Mouse (Mus musculus): ENCODE results near the gene Psd4. TPM values are rescaled to one million over a fixed set of nuclear protein-coding genes. Genes with fewer than 3 reads are reported as not detected.

Psd4 gene
- polyA plus RNA-seq, 1 experiment: not detected

DNA sequence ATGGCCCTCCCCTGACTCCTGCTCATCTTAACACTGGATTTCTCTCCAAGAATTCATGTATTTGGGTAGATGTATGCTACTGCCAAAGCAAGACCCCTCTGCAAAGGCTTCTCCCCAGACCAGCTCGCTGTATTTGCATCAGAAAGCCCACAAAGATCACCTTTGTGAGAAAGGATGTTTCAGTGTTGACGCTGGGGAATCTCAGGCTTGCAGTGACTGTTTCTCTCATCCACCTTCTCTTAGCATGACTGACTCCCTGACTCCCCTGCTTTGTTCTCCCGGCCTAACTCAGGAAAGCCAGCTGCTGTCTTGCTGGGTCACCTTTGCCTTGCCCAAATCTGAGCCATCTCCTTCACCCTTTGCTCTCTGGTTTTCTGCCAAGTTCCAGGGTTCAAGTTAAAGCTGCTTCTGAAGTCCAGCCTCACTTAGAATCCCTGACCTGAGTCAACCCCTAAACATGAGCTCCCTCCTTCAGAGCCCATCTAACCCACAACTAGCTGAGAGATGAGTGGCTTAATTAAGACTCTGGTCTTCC, 75.9 kb downstream of the Psd4 start:
- no peaks in the 10 kb centered on the region; the same call in 1 of the 2 replicates for H3K4me1 ChIP-seq (ENCODE audit: control insufficient read depth, insufficient read depth, low read length)
- 71% methylated on average over 3 of the region's 3 CpGs for WGBS
- H3K4me3 ChIP-seq (ENCODE audit: insufficient read depth, low read depth, low read length): no peak overlapping the region
- no peak overlapping the region for H3K27ac ChIP-seq (ENCODE audit: insufficient read depth, low read depth, low read length)
- TF ChIP-seq CTCF (IDR thresholded peaks at IDR 0.05; ENCODE audit: insufficient read depth, low read depth, low read length): no peak
- no peak for TF ChIP-seq POLR2A (IDR thresholded peaks at IDR 0.05; ENCODE audit: insufficient read depth, low read depth, low read length)

DNA sequence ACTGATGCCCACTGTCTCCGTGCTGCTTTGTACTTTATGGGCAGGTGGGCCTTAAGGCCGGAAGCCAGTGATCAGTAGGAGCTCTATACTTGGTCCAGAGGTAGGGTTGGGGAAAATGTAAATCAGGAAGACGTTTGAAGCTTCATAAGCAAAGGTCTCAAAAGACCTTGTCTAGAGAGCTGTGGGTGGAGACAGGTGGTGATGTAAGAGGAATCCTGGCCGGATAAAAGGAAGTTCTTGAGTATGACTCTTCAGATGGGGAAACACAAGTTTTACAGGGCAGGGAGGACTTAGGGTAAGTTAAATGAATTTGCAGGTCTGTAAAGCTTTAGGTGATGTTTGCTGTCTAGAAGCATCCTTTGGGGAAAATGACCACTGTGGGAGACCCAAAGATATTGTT, 81.7 kb downstream of the Psd4 start:
- H3K27ac ChIP-seq (ENCODE audit: insufficient read depth, low read depth, low read length): no peak overlapping the region
- no peak for TF ChIP-seq CTCF (IDR thresholded peaks at IDR 0.05; ENCODE audit: insufficient read depth, low read depth, low read length)
- TF ChIP-seq POLR2A (IDR thresholded peaks at IDR 0.05; ENCODE audit: insufficient read depth, low read depth, low read length): no peak
- no peak overlapping the region for H3K4me3 ChIP-seq (ENCODE audit: insufficient read depth, low read depth, low read length)
- 84% methylated on average over 4 of the region's 4 CpGs for WGBS
- H3K4me1 ChIP-seq (ENCODE audit: control insufficient read depth, insufficient read depth, low read length): no peaks in the 10 kb centered on the region

- no peak for TF ChIP-seq CTCF (IDR thresholded peaks at IDR 0.05; ENCODE audit: insufficient read depth, low read depth, low read length)
- TF ChIP-seq POLR2A (IDR thresholded peaks at IDR 0.05; ENCODE audit: insufficient read depth, low read depth, low read length): no peak
- H3K4me3 ChIP-seq (ENCODE audit: insufficient read depth, low read depth, low read length): no peak overlapping the region
- H3K4me1 ChIP-seq (ENCODE audit: control insufficient read depth, insufficient read depth, low read length): no peaks in the 10 kb centered on the region
- 83% methylated on average over 5 of the region's 5 CpGs for WGBS
- H3K27ac ChIP-seq (ENCODE audit: insufficient read depth, low read depth, low read length): no peak overlapping the region
These were observed 85.8 kb downstream of the Psd4 start for GRCm38 (mm10) chr2:24453206-24453605.

DNA sequence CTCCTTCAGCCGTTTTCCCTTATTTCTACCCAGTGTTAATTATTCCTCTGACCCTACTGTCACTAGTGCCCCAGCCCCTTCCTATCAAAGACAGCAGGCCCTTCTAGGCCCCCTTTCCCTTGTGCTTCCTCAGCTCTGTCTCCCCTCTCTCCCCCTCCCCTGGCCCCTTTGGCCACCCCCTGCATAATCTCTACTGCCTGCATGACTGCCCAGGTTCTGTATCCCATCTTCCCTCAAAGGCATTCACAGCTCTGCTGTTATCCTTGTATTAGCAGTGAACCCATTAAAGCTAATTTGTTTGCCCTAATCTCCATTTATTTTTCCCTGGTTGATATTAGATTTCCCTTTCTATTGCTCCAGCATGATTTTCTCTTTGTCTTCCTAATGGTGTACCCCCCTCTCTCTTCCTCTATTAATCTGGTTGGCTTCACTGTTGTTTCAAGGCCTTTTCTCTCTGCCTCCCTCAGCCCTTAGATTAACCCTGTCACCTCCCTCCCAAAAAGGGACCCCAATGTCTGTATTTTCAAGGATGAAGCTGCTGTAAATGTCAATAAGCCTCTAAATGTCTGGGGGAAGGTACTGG, 87.1 kb downstream of the Psd4 start:
- 64% methylated on average over 1 of the region's 1 CpGs for WGBS
- no peak for TF ChIP-seq CTCF (IDR thresholded peaks at IDR 0.05; ENCODE audit: insufficient read depth, low read depth, low read length)
- TF ChIP-seq POLR2A (IDR thresholded peaks at IDR 0.05; ENCODE audit: insufficient read depth, low read depth, low read length): no peak
- H3K4me1 ChIP-seq (ENCODE audit: control insufficient read depth, insufficient read depth, low read length): no peaks in the 10 kb centered on the region
- no peak overlapping the region for H3K4me3 ChIP-seq (ENCODE audit: insufficient read depth, low read depth, low read length)
- H3K27ac ChIP-seq (ENCODE audit: insufficient read depth, low read depth, low read length): no peak overlapping the region

- TF ChIP-seq CTCF (IDR thresholded peaks at IDR 0.05; ENCODE audit: insufficient read depth, low read depth, low read length) (no peak), POLR2A (IDR thresholded peaks at IDR 0.05; ENCODE audit: insufficient read depth, low read depth, low read length) (no peak)
- no peaks in the 10 kb centered on the region for H3K4me1 ChIP-seq (ENCODE audit: control insufficient read depth, insufficient read depth, low read length)
- H3K4me3 ChIP-seq (ENCODE audit: insufficient read depth, low read depth, low read length): no peak overlapping the region
- WGBS: 62% methylated on average over 6 of the region's 6 CpGs
- H3K27ac ChIP-seq (ENCODE audit: insufficient read depth, low read depth, low read length): no peak overlapping the region
These were observed 87.9 kb downstream of the Psd4 start for GRCm38 (mm10) chr2:24455057-24455855.

- TF ChIP-seq POLR2A (IDR thresholded peaks at IDR 0.05; ENCODE audit: insufficient read depth, low read depth, low read length) (no peak), CTCF (IDR thresholded peaks at IDR 0.05; ENCODE audit: insufficient read depth, low read depth, low read length) (no peak)
- 87% methylated on average over 4 of the region's 4 CpGs for WGBS
- no peak overlapping the region for H3K4me3 ChIP-seq (ENCODE audit: insufficient read depth, low read depth, low read length)
- H3K4me1 ChIP-seq (ENCODE audit: control insufficient read depth, insufficient read depth, low read length): no peaks in the 10 kb centered on the region
- no peak overlapping the region for H3K27ac ChIP-seq (ENCODE audit: insufficient read depth, low read depth, low read length)
These were observed 89.5 kb downstream of the Psd4 start for GRCm38 (mm10) chr2:24456841-24457240.

DNA sequence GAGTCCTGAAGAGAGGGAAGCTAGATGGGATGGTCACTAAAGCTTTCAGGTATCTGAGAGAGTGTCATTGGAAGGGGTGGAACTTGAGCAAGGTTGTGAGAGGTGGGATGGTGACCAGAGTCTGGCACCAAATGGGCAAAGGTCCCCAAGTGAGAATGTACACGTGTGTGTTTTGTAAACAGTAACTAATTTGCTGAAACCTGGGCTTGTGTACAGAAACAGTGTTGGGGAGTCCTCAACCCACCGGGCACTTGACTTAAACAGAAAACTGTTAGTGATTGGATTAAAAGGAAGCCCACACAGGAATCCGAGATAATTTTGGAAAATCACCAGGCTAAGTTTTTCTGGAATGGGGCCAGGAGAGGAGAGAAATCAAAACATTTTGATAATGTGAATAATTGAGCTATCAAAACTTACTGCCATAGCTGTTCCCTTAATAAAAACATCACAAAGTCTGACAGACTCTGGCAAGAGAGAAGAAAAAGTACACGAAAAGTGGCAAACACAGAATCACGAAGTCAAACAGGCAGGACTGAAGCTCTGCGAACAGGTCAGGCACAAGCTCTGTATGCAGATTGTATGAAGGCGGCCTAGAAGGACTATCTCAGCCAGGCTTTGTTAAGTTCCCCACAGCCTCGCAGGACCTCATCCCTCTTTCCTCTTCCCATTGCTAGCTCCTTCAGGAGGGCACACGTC, 92.9 kb downstream of the Psd4 start:
- Histone ChIP-seq H3K4me1 (ENCODE audit: control insufficient read depth, insufficient read depth, low read length) (no peaks in the 10 kb centered on the region), H3K4me3 (ENCODE audit: insufficient read depth, low read depth, low read length) (no peak overlapping the region), H3K27ac (ENCODE audit: insufficient read depth, low read depth, low read length) (no peak overlapping the region)
- TF ChIP-seq POLR2A (IDR thresholded peaks at IDR 0.05; ENCODE audit: insufficient read depth, low read depth, low read length) (no peak), CTCF (IDR thresholded peaks at IDR 0.05; ENCODE audit: insufficient read depth, low read depth, low read length) (no peak)
- WGBS: 47% methylated on average over 9 of the region's 9 CpGs

DNA sequence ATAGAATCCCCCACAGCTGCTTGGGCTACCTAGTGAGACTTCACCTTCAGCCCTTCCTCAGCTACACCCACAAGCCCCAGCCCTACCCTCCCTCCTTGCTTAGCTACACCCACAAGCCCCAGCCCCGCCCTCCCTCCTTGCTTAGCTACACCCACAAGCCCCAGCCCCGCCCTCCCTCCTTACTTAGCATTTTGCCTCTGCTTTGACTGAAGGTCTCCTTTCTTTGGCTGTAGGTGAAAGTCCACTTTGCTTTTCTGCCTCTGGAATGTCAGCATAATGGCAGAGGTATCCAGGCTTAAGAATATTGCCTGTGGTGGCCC, 93.4 kb downstream of the Psd4 start:
- no peak overlapping the region for H3K27ac ChIP-seq (ENCODE audit: insufficient read depth, low read depth, low read length)
- TF ChIP-seq POLR2A (IDR thresholded peaks at IDR 0.05; ENCODE audit: insufficient read depth, low read depth, low read length) (no peak), CTCF (IDR thresholded peaks at IDR 0.05; ENCODE audit: insufficient read depth, low read depth, low read length) (no peak)
- H3K4me3 ChIP-seq (ENCODE audit: insufficient read depth, low read depth, low read length): no peak overlapping the region
- no peaks in the 10 kb centered on the region for H3K4me1 ChIP-seq (ENCODE audit: control insufficient read depth, insufficient read depth, low read length)
- WGBS: 26% methylated on average over 2 of the region's 2 CpGs

Other genes with a start within 250 kb of the Psd4 start
- gene Il1f8, start 214.4 kb upstream of the Psd4 start, polyA plus RNA-seq (2012; ENCODE audit: insufficient read depth, insufficient read length, low replicate concordance, missing spikeins): not detected in 2 replicates
- gene Il1f9, start 181.1 kb upstream of the Psd4 start, polyA plus RNA-seq (2012; ENCODE audit: insufficient read depth, insufficient read length, low replicate concordance, missing spikeins): not detected in 2 replicates
- not detected in 2 replicates for gene Il1f6, start 152.2 kb upstream of the Psd4 start, polyA plus RNA-seq (2012; ENCODE audit: insufficient read depth, insufficient read length, low replicate concordance, missing spikeins)
- gene Il1f5, start 90.6 kb upstream of the Psd4 start, polyA plus RNA-seq (2012; ENCODE audit: insufficient read depth, insufficient read length, low replicate concordance, missing spikeins): not detected in 2 replicates
- not detected in 2 replicates for gene Il1f10, start 76.4 kb upstream of the Psd4 start, polyA plus RNA-seq (2012; ENCODE audit: insufficient read depth, insufficient read length, low replicate concordance, missing spikeins)
- gene Il1rn, start 30.7 kb upstream of the Psd4 start, polyA plus RNA-seq (2012; ENCODE audit: insufficient read depth, insufficient read length, low replicate concordance, missing spikeins): not detected in 2 replicates
- gene Pax8, start 108.0 kb downstream of the Psd4 start, polyA plus RNA-seq (2012; ENCODE audit: insufficient read depth, insufficient read length, low replicate concordance, missing spikeins): not detected in 2 replicates